Mouse (Mus musculus): Measurements from ENCODE around the gene Tctex1d1.

DNA sequence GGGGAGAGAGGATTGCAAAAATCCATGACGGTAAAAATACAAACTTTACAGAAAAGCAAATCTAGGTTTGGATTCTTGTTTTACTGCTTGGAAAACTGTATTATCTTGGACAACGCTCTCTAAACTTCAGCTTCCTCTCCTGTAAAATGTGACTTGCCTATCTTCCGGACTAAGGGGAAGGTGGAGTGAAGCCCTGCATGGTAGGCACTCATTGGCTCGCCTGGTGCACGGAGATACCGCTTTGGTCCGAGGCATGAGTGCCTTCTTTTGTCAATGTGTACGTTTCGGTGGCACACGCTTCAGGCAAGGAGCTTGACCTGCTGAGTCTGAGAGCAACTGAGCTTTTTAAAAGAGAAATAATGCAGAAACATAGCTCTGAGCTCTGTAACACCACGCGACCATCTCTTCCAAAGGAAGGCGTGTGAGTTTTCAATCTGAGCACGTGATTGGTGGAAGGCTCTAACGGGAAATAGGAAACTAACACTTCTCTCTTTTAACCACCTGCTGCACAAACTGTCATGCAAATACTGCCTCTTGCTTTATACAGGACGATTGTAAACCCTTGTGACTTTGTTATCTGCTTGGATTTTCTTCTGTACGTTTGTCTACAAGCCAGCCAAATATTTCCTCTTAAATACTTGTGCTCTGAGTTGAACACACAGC, 23.0 kb upstream of the Tctex1d1 start:
- TF ChIP-seq CTCF (IDR thresholded peaks at IDR 0.05; ENCODE audit: borderline replicate concordance, extremely low read depth, insufficient read depth, insufficient read length) (no peak), POLR2A (IDR thresholded peaks at IDR 0.05; ENCODE audit: borderline replicate concordance, extremely low read depth, insufficient read depth, insufficient read length, poor library complexity, severe bottlenecking) (no peak)
